Mouse (Mus musculus) heart, postnatal 4 days (tissue): Measurements from ENCODE around the gene Acot7. TPM values are rescaled to one million over a fixed set of nuclear protein-coding genes. Genes with fewer than 3 reads are reported as not detected.

Experiments used
- DNase-seq: peaks from one replicate; pipeline ENCODE4 v3.0.0; 2021
- total RNA-seq, 2 experiments: library from RNA; stranded (reverse); gene quantifications; 2 replicates each; pipeline ENCODE4 v1.2.3; 2021

Acot7 gene
- total RNA-seq, 2 experiments from 2014 or later = 54.3 to 58.4 TPM

- peak; percentile 74 for DNase-seq
Observed at GRCm38 (mm10) chr4:152151966-152152544, 25.9 kb upstream of the Acot7 start, which contains the start of gene Espn. Gene Espn, minus strand, starts transcription at chr4:152152371.

GRCm38 (mm10) chr4:152153771-152154177 is 24.2 kb upstream of the Acot7 start:
- peak; percentile 93 for DNase-seq

- DNase-seq = no peak
Observed at GRCm38 (mm10) chr4:152155019-152155418, 22.9 kb upstream of the Acot7 start.

GRCm38 (mm10) chr4:152157779-152158584 is 20.0 kb upstream of the Acot7 start:
- DNase-seq = peak; percentile 50

GRCm38 (mm10) chr4:152158585-152159284 is 19.2 kb upstream of the Acot7 start, which contains the start of gene Hes2:
Gene Hes2, plus strand, starts transcription at chr4:152158867.
- DNase-seq = no peak

- no peak for DNase-seq
Observed at GRCm38 (mm10) chr4:152159285-152159678, 18.7 kb upstream of the Acot7 start.

GRCm38 (mm10) chr4:152160748-152161147 is 17.2 kb upstream of the Acot7 start:
- no peak for DNase-seq

GRCm38 (mm10) chr4:152161601-152162000 is 16.3 kb upstream of the Acot7 start:
- no peak for DNase-seq

- DNase-seq = no peak
Observed at GRCm38 (mm10) chr4:152162748-152163147, 15.2 kb upstream of the Acot7 start.

- peak; percentile 87 for DNase-seq
Observed at GRCm38 (mm10) chr4:152165036-152165931, 12.7 kb upstream of the Acot7 start.

- no peak for DNase-seq
Observed at GRCm38 (mm10) chr4:152168052-152168451, 9.9 kb upstream of the Acot7 start.

- no peak for DNase-seq
Observed at GRCm38 (mm10) chr4:152169103-152169502, 8.8 kb upstream of the Acot7 start.

- no peak for DNase-seq
Observed at GRCm38 (mm10) chr4:152170286-152170685, 7.6 kb upstream of the Acot7 start.

- DNase-seq = no peak
Observed at GRCm38 (mm10) chr4:152171543-152171942, 6.4 kb upstream of the Acot7 start.

- peak; percentile 88 for DNase-seq
Observed at GRCm38 (mm10) chr4:152173041-152173440, 4.9 kb upstream of the Acot7 start.

- DNase-seq = no peak
Observed at GRCm38 (mm10) chr4:152173956-152174355, 4.0 kb upstream of the Acot7 start.

GRCm38 (mm10) chr4:152176638-152177037 is 1.3 kb upstream of the Acot7 start:
- DNase-seq = no peak

GRCm38 (mm10) chr4:152177174-152177536 is 779 bp upstream of the Acot7 start:
- DNase-seq = no peak

- peak; percentile 70 for DNase-seq
Observed at GRCm38 (mm10) chr4:152178344-152178864, 470 bp downstream of the Acot7 start.

- DNase-seq = no peak
Observed at GRCm38 (mm10) chr4:152178916-152179705, 1.2 kb downstream of the Acot7 start.
